Mouse (Mus musculus): ENCODE data around the gene Tspan9. TPM values are rescaled to one million over a fixed set of nuclear protein-coding genes. Genes with fewer than 3 reads are reported as not detected.

Gene Tspan9
- polyA plus RNA-seq, 1 experiment from 2014 or later = 100 TPM

DNA sequence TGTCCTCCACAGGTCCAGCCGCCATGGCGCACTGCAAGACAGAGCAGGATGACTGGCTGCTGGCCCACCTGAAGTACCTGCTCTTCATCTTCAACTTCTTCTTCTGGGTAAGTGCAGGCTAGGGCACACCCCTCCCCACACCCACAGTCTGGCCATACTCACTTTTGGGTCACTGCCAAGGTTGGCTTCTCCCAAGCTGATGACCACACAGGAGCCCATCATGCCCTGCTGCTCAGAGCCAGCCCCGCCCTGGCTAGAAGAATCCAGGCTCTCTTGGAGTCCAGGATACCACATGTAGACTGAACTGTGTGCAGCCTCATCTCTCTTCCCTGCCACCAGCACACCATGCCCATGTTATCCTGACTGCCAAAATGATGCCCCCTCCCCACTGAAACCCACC, 230.5 kb downstream of the Tspan9 start:
- H3K27ac ChIP-seq (ENCODE audit: low read depth, low read length) = no peak overlapping the region
- 0 out of 2 replicates have a peak, but pooled peaks cover 3% of the 10 kb centered on the region for H3K4me1 ChIP-seq (ENCODE audit: control insufficient read depth, insufficient read depth, low read length)
- 99% methylated on average over 3 of the region's 3 CpGs for WGBS
- no peaks in the 10 kb centered on the region for H3K27me3 ChIP-seq (ENCODE audit: control insufficient read depth, insufficient read depth, low read length)
- H3K9ac ChIP-seq (ENCODE audit: low read depth, low read length) = no peak overlapping the region
- no peaks in the 10 kb centered on the region for H3K36me3 ChIP-seq (ENCODE audit: control insufficient read depth, insufficient read depth, low read length)
- no peak overlapping the region for H3K4me3 ChIP-seq (ENCODE audit: low read length)
- H3K9me3 ChIP-seq (ENCODE audit: control insufficient read depth, low read length) = no peaks in the 10 kb centered on the region; the same call in 1 of the 2 replicates
- ATAC-seq (ENCODE audit: low FRiP score, low TSS enrichment) = no peak
- no peak overlapping the region for H3K4me2 ChIP-seq (replicated peaks; ENCODE audit: low read depth, low read length)

DNA sequence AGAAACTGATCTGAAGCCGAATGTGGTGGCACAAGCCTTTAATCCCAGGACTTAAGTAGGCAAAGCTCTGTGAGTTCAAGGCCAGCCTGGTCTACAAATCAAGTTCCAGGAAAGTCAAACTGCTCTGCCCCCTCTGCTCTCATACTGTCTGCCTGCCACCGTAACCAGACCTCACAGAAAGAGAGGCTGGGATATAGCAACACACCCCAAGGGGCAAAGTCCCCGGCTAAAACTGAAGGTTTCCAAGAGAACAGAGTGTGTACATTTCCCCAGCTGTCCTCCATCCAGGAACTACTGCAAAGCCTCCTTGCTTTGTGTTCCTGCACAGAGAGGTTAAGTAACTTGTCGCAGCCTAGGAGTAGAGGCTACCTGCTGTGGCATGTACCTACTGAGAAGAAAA, 231.7 kb downstream of the Tspan9 start:
- no peaks in the 10 kb centered on the region; the same call in 1 of the 2 replicates for H3K9me3 ChIP-seq (ENCODE audit: control insufficient read depth, low read length)
- H3K4me3 ChIP-seq (ENCODE audit: low read length) = no peak overlapping the region
- 0 out of 2 replicates have a peak, but pooled peaks cover under 1% of the 10 kb centered on the region for H3K4me1 ChIP-seq (ENCODE audit: control insufficient read depth, insufficient read depth, low read length)
- H3K27ac ChIP-seq (ENCODE audit: low read depth, low read length) = no peak overlapping the region
- no peaks in the 10 kb centered on the region for H3K27me3 ChIP-seq (ENCODE audit: control insufficient read depth, insufficient read depth, low read length)
- no peaks in the 10 kb centered on the region for H3K36me3 ChIP-seq (ENCODE audit: control insufficient read depth, insufficient read depth, low read length)
- no peak overlapping the region for H3K9ac ChIP-seq (ENCODE audit: low read depth, low read length)
- no peak for ATAC-seq (ENCODE audit: low FRiP score, low TSS enrichment)
- no peak overlapping the region for H3K4me2 ChIP-seq (replicated peaks; ENCODE audit: low read depth, low read length)
- 79% methylated on average over 4 of the region's 4 CpGs for WGBS

Small RNA genes within 50 kb of the gene (microRNA-seq; reads per million reads assigned to microRNA genes)
- gene Gm26338 = not detected

Other genes starting within 250 kb of the Tspan9 start
- gene Tead4, start 157.2 kb upstream of the Tspan9 start, polyA plus RNA-seq (2014; fragmentation: Nextera tagmentation; extraction: Ambion mirVana) = 1.5 and 2.2 TPM in 2 replicates
- 22.3 and 28.1 TPM in 2 replicates for gene Tulp3, start 212.3 kb upstream of the Tspan9 start, polyA plus RNA-seq (2014; fragmentation: Nextera tagmentation; extraction: Ambion mirVana)
- 132 and 137 TPM in 2 replicates for gene Rhno1, start 219.3 kb upstream of the Tspan9 start, polyA plus RNA-seq (2014; fragmentation: Nextera tagmentation; extraction: Ambion mirVana)
- 26.7 and 48.2 TPM in 2 replicates for gene Foxm1, start 219.4 kb upstream of the Tspan9 start, polyA plus RNA-seq (2014; fragmentation: Nextera tagmentation; extraction: Ambion mirVana)
- gene Tex52, start 231.9 kb upstream of the Tspan9 start, polyA plus RNA-seq (2014; fragmentation: Nextera tagmentation; extraction: Ambion mirVana) = 0.26 and 0.60 TPM in 2 replicates
- not detected in 2 replicates for gene Gm44596, start 231.9 kb upstream of the Tspan9 start, polyA plus RNA-seq (2014; fragmentation: Nextera tagmentation; extraction: Ambion mirVana)

All from kidney, embryonic 14.5 days (tissue).